Mouse (Mus musculus): ENCODE results near the gene Myrip.

- TF ChIP-seq CTCF (IDR thresholded peaks at IDR 0.05; ENCODE audit: control insufficient read depth, insufficient read depth, insufficient read length) (no peak), MAX (IDR thresholded peaks at IDR 0.05) (no peak), USF1 (IDR thresholded peaks at IDR 0.05; ENCODE audit: low read depth) (no peak), MYOD1 (IDR thresholded peaks at IDR 0.05; ENCODE audit: control insufficient read depth, insufficient read length, low read depth) (no peak), CEBPB (IDR thresholded peaks at IDR 0.05; ENCODE audit: low read depth) (no peak), MYOG (IDR thresholded peaks at IDR 0.05; ENCODE audit: control insufficient read depth, extremely low read depth, insufficient read length) (no peak), FOSL1 (IDR thresholded peaks at IDR 0.05; ENCODE audit: insufficient read depth, low read length, poor library complexity, severe bottlenecking) (no peak)
Measured at GRCm38 (mm10) chr9:120303453-120304299, 2.4 kb downstream of the Myrip start.
